Mouse (Mus musculus) megakaryocyte-erythroid progenitor cell, adult 5-6 weeks (primary cell): ENCODE results near the gene Spint1. TPM values are rescaled to one million over a fixed set of nuclear protein-coding genes. Genes with fewer than 3 reads are reported as not detected.

Source experiments
- ATAC-seq: replicated peaks from 2 replicates; pipeline ENCODE4 v1.8.0; 2016; ENCODE audit warnings: mild to moderate bottlenecking, inconsistent platforms; ENCODE audit not compliant: severe bottlenecking, poor library complexity, low FRiP score, low TSS enrichment
- total RNA-seq, 2 experiments: library from RNA; stranded (forward) in 1 of 2; stranded (reverse) in 1 of 2; fragments of 200-1000, 215-1000 nt in 1 of 2; fragments of >200 nt in 1 of 2; fragmentation: Nextera tagmentation in 1 of 2; gene quantifications; 2 replicates each; pipeline ENCODE4 v1.2.3; 2014 to 2017

Spint1 gene
- not detected in 2 replicates for total RNA-seq (2014; fragmentation: Nextera tagmentation)
- 0.42 TPM in 1 of 2 replicates, not detected in the other for total RNA-seq (2017)

DNA sequence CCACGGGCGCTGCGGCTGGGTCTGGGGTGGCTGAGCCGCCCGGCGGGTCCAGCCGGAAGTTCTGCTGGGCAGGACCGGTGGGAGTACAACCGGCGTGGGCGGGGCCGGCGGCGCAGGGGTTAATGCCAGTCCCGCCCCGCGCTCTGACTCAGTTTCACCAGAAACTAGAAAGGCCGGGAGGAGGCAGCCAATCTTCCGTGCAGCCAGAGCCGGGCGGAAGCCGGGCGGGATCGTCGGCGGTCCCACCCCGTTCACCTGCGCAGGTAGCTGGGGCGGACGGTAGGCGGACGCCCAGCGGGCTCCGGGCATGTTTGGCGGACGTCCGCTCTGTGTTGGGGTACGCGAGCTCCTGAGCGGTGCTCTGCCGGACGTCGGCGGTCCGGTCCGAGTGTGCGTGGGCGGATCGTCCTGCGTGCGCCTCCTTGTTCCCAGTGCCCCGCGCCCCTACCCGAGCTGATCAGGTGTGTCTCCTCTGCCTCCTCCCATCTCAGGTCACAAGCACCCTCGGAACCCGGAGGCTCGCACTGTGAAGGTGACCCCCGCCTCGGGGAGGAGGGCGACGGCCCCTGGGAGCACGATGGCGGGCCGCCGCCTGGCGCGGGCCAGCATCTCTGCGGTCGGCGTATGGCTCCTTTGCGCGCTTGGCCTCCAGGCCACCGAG is at the start of gene Spint1:
Gene Spint1, plus strand, starts transcription at position 153 of the 661 bp plus-strand sequence.
- ATAC-seq = no peak

DNA sequence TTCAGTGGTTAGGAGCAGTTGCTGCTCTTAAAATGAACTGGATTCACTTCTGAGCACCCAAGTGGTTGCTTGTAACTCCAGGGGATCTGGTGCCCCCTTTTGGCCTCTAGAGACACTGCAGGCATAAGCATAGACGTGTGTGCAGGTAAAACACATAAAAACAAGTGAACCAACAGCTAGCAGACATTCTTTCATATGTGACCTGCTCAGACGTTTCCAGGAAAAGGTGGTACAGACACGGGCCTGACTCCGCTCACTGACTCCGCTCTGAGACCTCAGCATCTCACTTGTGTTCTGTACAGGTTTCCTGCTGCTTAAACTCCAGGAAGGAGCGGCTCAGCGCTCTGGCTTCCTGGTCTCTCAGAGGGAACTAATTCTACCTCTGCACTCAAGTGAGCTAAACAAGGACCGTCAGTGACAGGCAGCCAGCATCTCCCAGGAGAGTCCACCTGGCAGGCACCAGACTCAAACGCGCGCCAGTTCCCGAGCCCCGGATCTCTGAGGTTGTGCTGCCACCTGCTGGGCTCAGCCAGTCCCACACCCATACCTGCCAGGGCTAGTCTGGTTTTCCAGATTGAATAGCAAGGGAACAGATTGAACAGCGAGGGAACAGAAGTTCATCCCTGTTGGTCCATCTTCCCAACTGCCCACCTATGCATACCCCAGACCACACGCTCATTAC is 48.0 kb upstream of the Spint1 start:
- ATAC-seq = peak; percentile 92

DNA sequence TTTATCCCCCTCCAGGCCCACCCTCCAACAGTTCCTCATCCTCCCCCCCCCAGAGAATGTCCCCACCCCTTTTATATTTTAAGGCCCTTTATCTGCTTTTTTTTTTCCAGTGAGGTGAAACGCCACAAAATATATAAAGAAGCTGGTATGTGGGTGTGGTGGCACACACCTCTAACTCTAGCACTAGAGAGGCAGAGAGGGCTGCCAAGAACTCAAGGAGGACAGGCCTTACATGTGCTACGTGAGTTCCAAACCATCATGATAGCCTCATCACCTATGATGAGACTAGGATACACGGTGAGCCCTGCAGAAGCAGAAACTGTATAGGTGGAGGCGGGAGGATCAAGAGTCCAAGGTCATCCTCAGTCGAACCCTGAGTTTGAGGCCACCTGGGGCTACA is 46.2 kb upstream of the Spint1 start:
- no peak for ATAC-seq

DNA sequence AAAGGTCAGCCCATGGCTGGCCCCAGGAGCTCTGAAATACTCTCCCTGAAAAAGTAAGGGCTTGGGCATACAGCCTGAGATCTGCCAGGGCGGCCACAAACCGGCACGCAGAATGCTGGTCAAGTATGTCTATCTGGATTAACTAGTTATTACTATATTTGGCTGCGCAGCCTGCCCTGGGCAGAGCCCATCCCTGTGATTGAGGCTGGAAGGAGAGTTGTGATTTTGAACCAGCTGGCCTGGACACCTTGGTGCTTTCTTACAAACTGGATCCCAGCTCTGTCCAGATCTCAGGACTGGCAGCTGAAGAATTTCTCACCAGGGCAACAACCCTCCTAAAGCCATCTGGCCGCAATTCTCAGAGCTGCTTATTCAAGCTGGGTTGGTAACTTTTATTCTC is 43.0 kb upstream of the Spint1 start:
- ATAC-seq = no peak

DNA sequence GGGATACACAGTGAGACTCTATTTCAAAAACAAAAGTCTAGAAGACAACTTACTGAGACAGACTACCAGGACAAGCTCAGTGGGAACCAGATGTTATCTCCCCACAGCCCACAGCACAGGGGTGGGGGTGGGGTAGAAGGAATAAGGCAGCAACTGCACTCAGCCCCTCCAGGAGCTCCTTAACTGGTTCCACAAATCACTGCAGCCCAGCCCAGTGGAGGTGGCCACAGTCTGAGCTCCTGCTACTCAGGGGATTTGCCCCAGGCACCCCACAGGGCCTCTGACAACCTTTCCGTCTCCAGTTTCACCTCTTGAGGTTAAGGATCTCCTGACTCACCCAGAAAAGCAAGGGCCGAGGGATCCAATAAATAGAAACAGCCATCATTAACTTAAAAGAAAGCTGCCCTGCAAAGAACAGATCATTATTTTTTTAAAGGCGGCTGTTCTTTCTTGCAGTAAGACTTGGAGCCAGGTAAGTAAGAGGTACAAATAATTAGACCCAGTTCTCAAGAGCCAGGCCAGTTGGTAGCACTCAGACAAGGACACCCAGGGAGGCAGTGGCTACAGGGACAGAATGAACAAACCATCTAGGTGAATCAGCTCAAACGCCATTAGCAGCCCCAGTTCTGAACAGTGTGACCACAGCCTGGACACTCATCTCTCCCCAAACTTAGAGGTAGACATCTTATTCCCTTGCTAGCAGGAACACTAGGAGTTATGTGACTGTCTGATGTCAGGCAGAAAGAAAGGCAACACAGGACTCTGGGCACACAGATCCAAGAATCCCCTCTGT is 40.6 kb upstream of the Spint1 start:
- no peak for ATAC-seq

DNA sequence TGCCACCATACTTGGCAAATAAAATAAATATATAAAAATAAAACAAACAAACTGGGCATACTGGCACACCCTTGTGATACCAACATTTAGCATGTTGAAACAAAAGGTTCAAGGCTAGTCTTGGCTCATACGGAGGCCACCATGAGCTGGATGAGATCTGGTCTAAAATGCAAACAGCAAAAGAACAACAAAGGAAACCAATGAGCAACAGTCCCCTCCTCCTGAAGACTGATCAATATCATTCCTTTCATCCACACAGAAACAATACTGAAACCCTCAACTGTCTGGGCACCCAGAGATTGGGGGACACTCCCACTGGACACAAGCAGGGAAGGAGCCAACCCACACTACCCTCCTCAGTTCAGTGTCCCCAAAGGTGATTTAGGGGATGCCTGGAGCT is 39.7 kb upstream of the Spint1 start:
- ATAC-seq = no peak

DNA sequence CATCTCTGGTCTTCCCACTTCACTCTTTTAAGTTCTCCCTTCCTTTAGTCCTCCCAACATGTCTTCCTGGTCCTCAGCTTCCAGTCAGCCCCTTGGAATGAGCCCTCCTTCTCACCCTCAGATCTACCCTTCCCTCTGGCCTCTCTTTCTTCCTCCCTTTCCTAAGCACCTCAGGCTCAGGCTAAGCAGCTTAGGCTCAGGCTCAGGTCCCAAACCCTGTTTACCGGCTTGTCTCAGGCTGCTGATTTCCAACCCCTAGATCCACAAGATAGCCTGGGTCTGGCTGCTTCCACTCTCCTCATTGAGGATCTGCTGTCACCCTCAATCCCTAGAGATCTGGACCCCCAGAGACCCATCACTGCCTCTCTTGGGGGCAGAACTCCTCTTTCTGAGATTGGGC is 39.1 kb upstream of the Spint1 start:
- ATAC-seq = no peak

DNA sequence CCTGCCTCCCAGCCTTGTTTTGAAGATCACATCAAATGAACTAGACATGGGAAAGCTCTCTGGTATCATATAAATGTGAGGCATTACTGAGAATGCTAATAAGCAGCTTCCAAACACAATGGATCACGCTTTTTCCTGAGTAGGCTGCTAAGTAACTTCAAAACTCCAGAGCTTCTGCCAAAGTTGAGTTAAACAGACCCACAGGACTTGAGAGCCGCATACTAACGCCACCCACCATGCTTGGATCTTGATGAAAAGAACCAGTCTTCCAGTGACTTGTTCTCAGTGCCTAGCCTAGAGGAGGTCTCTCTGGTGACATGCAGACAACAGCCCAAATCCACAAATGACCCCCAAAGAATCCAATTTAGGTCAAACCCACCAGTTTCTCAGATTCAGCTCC is 38.2 kb upstream of the Spint1 start:
- ATAC-seq = no peak

DNA sequence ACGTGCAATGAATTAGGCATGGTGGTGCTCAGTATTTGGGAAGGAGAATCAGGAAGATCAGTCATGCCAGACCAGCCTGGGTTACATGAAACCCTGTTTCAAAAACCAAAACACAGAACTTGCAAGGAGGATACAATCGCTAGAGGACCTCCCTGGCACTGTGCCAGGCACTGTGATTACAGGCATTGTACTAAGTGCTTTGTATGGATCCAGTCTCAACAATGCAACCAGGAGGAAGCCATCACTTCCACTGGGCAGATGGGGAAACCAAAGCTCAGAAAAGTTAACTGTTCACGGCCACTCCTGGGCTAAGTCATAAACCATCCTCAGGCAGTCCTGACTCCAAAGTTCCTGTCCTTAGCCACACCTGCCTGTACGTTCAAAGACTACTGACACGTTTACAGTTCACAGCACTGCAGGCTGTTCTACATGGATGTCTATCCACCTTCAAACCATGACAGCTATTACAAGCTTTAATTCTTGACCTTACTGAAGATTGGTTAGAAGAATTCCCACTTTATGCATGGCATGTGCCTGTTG is 34.2 kb upstream of the Spint1 start:
- ATAC-seq = no peak

DNA sequence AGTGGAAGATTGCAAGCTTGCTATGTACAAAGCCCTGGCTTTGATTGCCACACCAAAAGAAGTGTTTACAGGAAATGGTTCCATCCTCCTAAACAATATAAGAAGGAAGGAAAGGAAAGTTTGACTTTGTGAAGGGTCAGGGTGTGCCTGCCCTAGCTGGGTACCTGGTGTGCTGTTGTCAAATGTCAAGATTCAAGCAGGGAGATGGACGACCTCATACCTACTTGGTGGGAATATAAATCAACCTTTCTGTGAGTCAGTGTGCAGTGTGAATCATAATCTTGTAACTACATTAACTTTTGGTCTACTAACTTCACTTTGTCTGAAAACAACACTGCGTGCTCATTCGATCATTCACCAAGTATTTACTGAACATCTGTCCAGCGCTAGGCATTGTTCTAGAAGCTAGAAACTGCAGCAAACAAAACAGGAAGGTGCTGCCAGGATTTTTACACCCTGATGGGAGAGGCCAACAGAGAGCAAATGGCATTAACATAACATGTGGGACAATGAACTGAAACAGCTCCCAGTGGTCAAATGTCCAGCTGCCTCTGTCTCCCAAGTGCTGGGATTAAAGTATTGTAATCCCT is 33.2 kb upstream of the Spint1 start:
- no peak for ATAC-seq

DNA sequence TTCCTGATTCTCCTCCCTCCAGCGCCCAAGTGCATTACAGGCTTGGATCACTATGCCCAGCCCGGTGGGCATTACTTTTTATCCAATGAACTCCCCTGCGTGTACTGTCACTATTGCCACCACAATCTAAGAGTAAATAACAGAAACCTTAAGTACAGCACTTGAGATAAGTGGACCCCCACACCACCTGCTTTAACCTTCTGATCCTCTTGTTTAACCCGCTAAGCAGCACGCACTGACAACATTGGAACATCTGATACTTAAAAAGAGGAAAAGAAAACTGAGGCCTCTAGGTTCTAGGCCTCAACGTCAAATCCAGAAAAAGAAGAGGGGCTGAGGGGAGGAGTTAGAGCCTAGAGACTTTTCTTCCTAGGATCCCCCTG is 29.2 kb upstream of the Spint1 start:
- no peak; the same call in 1 of the 2 replicates for ATAC-seq

DNA sequence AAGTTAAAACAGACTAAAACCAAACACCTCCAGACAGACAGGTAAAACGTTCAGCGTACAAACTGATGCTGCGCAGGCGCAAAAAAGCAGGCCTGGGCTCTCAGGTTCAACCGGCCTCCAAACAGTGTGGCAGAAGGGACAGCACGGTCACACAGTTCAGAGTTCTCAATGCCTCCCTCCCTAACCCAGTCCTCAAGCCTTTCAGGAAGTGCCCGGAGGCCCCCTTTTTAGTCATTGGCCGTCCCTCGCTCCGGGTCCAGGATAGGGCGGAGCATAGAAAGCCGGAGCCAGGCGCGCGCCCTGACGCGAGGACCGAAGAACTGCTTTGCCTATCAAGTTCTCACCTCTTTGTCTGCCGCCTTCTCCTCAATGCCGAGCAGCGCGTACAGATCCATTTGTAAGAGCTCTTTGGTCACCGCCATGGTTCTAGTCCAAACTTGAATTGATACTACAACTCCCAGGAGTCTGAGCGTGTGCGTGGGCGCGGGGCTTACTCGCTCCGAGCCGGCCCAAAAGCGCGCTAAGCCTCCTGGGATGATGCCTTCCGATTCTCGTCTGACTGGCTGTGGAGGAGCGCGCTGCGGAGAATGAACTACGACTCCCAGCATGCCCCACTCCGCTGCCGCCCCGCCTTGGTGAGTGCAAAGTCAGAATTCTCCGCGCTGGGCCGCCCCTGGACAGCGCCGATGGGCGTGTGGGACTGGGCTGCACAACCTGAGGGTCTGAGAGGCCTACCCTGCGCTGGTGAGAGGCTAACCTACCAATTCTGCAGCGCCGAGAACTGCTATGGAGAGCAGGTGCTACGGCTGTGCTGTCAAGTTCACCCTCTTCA is 28.6 kb upstream of the Spint1 start, which contains the start of the genes Zfyve19 and Dnajc17:
Gene Zfyve19, plus strand, starts transcription at position 274 of the 832 bp plus-strand sequence.
Gene Dnajc17, minus strand, starts transcription at position 452 of the 832 bp plus-strand sequence.
- ATAC-seq = peak; percentile 97

DNA sequence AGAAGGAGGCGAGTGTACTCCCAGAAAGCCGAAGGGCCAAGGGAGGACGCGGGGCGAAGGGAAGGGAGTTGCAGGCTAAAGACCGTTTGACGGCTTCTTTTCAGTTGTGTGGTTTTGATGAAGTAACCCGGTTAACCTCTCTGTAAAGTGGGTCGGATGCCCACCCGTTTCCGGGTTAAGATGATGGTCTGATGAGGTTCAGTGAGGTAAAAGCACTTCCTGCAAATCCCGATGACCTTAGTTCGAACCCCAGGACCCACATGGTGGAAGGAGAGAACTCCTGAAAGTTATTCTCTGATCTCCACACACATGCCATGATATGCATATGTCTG is 28.0 kb upstream of the Spint1 start:
- ATAC-seq = peak; percentile 5; the same call in 1 of the 2 replicates

DNA sequence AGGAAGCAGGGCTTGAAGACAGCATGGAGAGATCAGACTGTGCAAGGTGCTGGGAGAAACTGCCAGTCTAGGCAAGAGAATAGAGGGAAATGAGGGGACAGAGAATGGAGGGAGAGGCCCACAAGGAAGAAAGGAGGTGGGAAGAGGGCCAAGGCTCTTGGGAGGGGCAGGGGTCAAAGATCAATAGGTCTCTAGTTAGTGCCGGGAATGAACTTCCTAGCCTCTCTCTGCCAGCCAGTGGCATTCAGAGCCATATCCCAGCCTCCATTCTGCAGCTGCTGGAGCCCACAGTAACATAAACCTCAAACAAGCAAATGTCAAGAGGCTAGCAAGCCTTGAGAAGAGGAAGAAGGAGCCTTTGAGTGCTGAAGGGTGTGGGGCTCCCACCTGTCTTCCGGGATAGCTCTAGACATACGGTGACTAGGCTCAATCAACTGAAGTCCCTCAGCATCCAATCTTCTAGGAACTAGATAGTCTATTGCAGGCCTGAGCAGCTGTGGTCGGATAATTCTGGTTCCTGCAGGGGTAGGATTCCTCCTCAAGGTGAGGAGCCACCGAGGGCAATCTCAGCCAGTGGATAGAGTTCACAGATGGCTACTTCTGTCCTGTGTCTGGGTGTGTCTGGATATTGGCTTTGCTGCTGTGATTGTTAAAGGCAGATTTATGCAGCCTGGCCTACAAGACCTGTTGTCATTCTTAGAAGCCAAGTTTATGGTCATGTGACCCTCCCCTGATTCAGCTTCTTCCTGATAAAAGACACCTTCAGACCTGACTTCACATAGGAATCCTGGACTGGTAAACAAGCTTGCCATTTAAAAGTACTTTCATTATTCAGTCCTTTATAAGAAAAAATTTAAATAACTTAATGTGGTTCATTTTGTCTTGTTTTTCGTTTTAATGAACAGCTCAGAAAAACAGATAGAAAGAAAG is 7.1 kb upstream of the Spint1 start, which contains the start of gene Ppp1r14d:
Gene Ppp1r14d, minus strand, starts transcription at position 132 of the 930 bp plus-strand sequence.
- ATAC-seq = no peak

DNA sequence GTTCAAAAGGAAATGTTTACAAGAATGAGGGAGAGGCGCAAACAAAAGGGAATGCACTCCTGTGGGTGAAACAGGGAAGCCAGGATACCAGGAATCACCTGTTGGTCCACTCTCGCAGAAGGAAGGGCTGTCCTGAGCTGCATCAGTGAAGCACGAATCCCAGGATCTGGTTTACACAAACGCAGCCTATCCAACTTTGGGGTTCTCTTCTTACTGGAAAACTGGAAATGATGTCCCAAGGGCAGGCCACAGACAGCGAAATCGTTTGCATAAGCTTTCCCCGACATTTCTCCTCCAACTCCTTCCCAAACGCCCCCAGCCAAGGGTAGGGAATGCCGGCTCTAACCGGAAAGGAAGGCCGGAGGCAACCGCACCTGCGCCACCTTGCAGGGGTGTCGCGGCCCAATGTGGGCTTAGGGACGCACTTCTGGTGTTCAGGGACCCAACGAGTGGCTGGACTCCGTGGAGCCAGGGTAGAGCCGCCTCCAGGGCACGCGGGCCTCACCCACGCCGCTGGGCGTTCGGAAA is 416 bp upstream of the Spint1 start:
- no peak for ATAC-seq

DNA sequence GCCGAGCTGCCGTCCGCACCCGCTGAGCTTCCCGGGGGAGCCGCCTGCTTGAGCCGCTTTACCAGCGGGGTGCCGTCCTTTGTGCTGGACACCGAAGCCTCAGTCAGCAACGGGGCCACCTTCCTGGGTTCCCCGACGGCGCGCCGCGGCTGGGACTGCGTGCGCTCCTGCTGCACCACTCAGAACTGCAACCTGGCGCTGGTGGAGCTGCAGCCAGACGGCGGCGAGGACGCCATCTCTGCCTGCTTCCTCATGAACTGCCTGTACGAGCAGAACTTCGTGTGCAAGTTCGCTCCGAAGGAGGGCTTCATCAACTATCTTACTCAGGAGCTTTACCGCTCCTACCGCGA is 684 bp downstream of the Spint1 start:
- 0 out of 2 replicates have a peak, but pooled peaks have one; percentile 24 for ATAC-seq

DNA sequence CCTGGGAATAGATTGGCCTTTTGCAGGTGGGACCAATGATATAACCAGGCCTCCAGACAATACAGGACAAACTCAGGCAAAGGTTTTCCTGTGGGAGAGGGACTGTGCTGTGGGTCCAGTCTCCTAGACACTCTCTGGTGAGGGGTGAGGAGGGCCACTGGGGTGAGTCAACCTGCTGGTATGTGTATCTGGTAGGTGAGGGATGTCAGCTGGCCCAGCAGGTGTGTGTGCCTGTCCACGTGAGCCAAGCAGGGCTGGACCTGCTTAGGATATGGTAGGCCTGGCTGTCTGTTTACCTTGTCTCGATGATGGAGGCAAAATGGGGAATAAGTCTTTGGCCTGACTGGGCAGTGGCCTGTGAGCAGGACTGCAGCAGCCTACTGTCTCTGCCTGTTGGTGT is 1.5 kb downstream of the Spint1 start:
- ATAC-seq = no peak
